Mouse (Mus musculus) myocyte (in vitro differentiated cells): Measurements from ENCODE around the gene Pbx3. TPM values are rescaled to one million over a fixed set of nuclear protein-coding genes. Genes with fewer than 3 reads are reported as not detected.

ENCODE experiments used
- H3K27me3 ChIP-seq: one replicate; pipeline ENCODE4 v1.6.1; 2011; ENCODE audit not compliant: control insufficient read depth, insufficient read depth, insufficient read length
- H3K36me3 ChIP-seq: one replicate; pipeline ENCODE4 v1.6.1; 2011; ENCODE audit not compliant: control insufficient read depth, insufficient read depth
- H3K4me2 ChIP-seq: one replicate; pipeline ENCODE4 v1.6.1; 2011; ENCODE audit warnings: low read depth, control low read depth
- H3K4me3 ChIP-seq: one replicate; pipeline ENCODE4 v1.5.1; 2011; ENCODE audit warnings: mild to moderate bottlenecking, control low read depth, moderate library complexity
- H3K79me2 ChIP-seq: one replicate; pipeline ENCODE4 v1.6.1; 2011; ENCODE audit not compliant: control insufficient read depth, insufficient read depth
- H3ac ChIP-seq: one replicate; pipeline ENCODE4 v1.6.1; 2011; ENCODE audit not compliant: control insufficient read depth, insufficient read length
- CEBPB ChIP-seq: IDR thresholded peaks from 2 replicates; pipeline ENCODE4 v1.6.1; 2011; ENCODE audit warnings: mild to moderate bottlenecking, moderate library complexity; ENCODE audit not compliant: poor library complexity, insufficient read depth, severe bottlenecking
- E2F4 ChIP-seq: IDR thresholded peaks from one replicate; pipeline ENCODE4 v1.6.1; 2011; ENCODE audit warnings: mild to moderate bottlenecking, control low read depth, moderate library complexity; ENCODE audit not compliant: insufficient read depth
- MAX ChIP-seq: IDR thresholded peaks from one replicate; pipeline ENCODE4 v1.6.1; 2011; ENCODE audit warnings: low read depth, mild to moderate bottlenecking, control low read depth
- MYOD1 ChIP-seq, 3 experiments: IDR thresholded peaks; one replicate each; pipeline ENCODE4 v1.6.1; 2011; ENCODE audit warnings: control low read depth in 2 of 3, low read depth in 2 of 3, mild to moderate bottlenecking in 2 of 3, moderate library complexity in 1 of 3; ENCODE audit not compliant: insufficient read length in 2 of 3, control insufficient read depth in 1 of 3
- MYOG ChIP-seq, 3 experiments: IDR thresholded peaks; one replicate each; pipeline ENCODE4 v1.6.1; 2011; ENCODE audit warnings: control low read depth in 2 of 3, low read depth in 2 of 3, mild to moderate bottlenecking in 2 of 3; ENCODE audit not compliant: insufficient read length in 2 of 3, control insufficient read depth in 1 of 3, insufficient read depth in 1 of 3
- POLR2A ChIP-seq: IDR thresholded peaks from one replicate; pipeline ENCODE4 v1.6.1; 2011; ENCODE audit warnings: low read depth, mild to moderate bottlenecking, control low read depth, moderate library complexity; ENCODE audit not compliant: insufficient read length
- POLR2AphosphoS2 ChIP-seq: IDR thresholded peaks from one replicate; pipeline ENCODE4 v1.6.1; 2011; ENCODE audit warnings: low read depth, control low read depth; ENCODE audit not compliant: insufficient read length
- REST ChIP-seq: IDR thresholded peaks from one replicate; pipeline ENCODE4 v1.6.1; 2011; ENCODE audit warnings: mild to moderate bottlenecking, control low read depth, moderate library complexity; ENCODE audit not compliant: insufficient read depth, insufficient read length
- SRF ChIP-seq: IDR thresholded peaks from one replicate; pipeline ENCODE4 v1.6.1; 2011; ENCODE audit warnings: low read depth; ENCODE audit not compliant: control insufficient read depth, insufficient read length
- TCF12 ChIP-seq: IDR thresholded peaks from one replicate; pipeline ENCODE4 v1.6.1; 2011; ENCODE audit warnings: mild to moderate bottlenecking, control low read depth; ENCODE audit not compliant: poor library complexity, insufficient read depth, severe bottlenecking
- TCF3 ChIP-seq: IDR thresholded peaks from one replicate; pipeline ENCODE4 v1.6.1; 2011; ENCODE audit warnings: low read depth, control low read depth; ENCODE audit not compliant: insufficient read length
- USF1 ChIP-seq: IDR thresholded peaks from one replicate; pipeline ENCODE4 v1.6.1; 2011; ENCODE audit warnings: low read depth, mild to moderate bottlenecking, control low read depth, moderate library complexity
- polyA plus RNA-seq: library from polyadenylated mRNA; unstranded; fragments of >200 nt; fragmentation: generic; extraction: Trizol; gene quantifications from one replicate; pipeline ENCODE4 v1.2.1, GENCODE M21; 2012; ENCODE audit warnings: missing spikeins

Pbx3 gene
- polyA plus RNA-seq, 1 experiment, result 6.1 TPM

GRCm38 (mm10) chr2:34204325-34204724 is 168.6 kb downstream of the Pbx3 start:
- Histone ChIP-seq H3ac (no peak overlapping the region), H3K4me2 (no peak overlapping the region), H3K79me2 (no peaks in the 10 kb centered on the region), H3K27me3 (no peaks in the 10 kb centered on the region), H3K36me3 (no peaks in the 10 kb centered on the region), H3K4me3 (no peak overlapping the region)
- TF ChIP-seq TCF12 (no peak), USF1 (no peak), POLR2A (no peak), CEBPB (no peak), REST (no peak), POLR2AphosphoS2 (no peak), TCF3 (no peak), MYOG (IDR thresholded peaks at IDR 0.05; ENCODE audit: control insufficient read depth in 1 of 3, insufficient read depth in 1 of 3, insufficient read length in 2 of 3, low read depth in 2 of 3) (no peak), SRF (no peak), E2F4 (no peak), MYOD1 (IDR thresholded peaks at IDR 0.05; ENCODE audit: control insufficient read depth in 1 of 3, insufficient read length in 2 of 3, low read depth in 2 of 3) (no peak), MAX (no peak)

GRCm38 (mm10) chr2:34193870-34194820 is 178.8 kb downstream of the Pbx3 start:
- Histone ChIP-seq H3K27me3 (no peaks in the 10 kb centered on the region), H3K79me2 (no peaks in the 10 kb centered on the region), H3K4me3 (no peak overlapping the region), H3K36me3 (no peaks in the 10 kb centered on the region), H3K4me2 (no peak overlapping the region), H3ac (no peak overlapping the region)
- TF ChIP-seq MAX (no peak), REST (no peak), CEBPB (no peak), POLR2AphosphoS2 (no peak), MYOD1 (IDR thresholded peaks at IDR 0.05; ENCODE audit: control insufficient read depth in 1 of 3, insufficient read length in 2 of 3, low read depth in 2 of 3) (no peak), USF1 (no peak), TCF3 (no peak), SRF (no peak), MYOG (IDR thresholded peaks at IDR 0.05; ENCODE audit: control insufficient read depth in 1 of 3, insufficient read depth in 1 of 3, insufficient read length in 2 of 3, low read depth in 2 of 3) (no peak), TCF12 (no peak), E2F4 (no peak), POLR2A (no peak)

DNA sequence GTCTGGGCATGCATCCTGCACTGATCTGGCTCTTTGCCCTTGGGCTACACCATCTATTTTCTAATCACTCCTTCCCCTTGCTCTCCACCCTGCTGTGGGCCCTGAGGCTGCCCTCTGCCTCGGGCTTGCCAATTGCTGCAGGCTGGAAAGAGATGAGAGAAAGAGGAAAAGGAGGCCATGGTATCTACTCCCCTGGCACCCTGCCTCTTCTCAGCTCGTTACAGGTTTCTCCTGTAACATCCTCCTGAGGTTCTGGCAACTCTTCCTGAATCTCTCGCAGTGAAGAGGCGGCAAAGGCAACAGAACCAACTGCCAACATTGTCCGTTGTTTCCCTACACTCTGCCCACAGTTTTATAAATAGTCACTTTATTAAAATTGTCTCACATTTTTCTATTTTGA is 179.7 kb downstream of the Pbx3 start:
- Histone ChIP-seq H3K4me2 (no peak overlapping the region), H3ac (no peak overlapping the region), H3K27me3 (no peaks in the 10 kb centered on the region), H3K36me3 (no peaks in the 10 kb centered on the region), H3K4me3 (no peak overlapping the region), H3K79me2 (no peaks in the 10 kb centered on the region)
- TF ChIP-seq REST, result no peak
- TF ChIP-seq TCF3, result no peak
- TF ChIP-seq CEBPB, result no peak
- no peak for TF ChIP-seq MYOD1 (IDR thresholded peaks at IDR 0.05; ENCODE audit: control insufficient read depth in 1 of 3, insufficient read length in 2 of 3, low read depth in 2 of 3)
- no peak for TF ChIP-seq MAX
- TF ChIP-seq POLR2A, result no peak
- no peak for TF ChIP-seq MYOG (IDR thresholded peaks at IDR 0.05; ENCODE audit: control insufficient read depth in 1 of 3, insufficient read depth in 1 of 3, insufficient read length in 2 of 3, low read depth in 2 of 3)
- TF ChIP-seq TCF12, result no peak
- TF ChIP-seq E2F4, result no peak
- no peak for TF ChIP-seq USF1
- TF ChIP-seq POLR2AphosphoS2, result no peak
- no peak for TF ChIP-seq SRF

- no peak overlapping the region for H3K4me3 ChIP-seq
- no peaks in the 10 kb centered on the region for H3K79me2 ChIP-seq
- TF ChIP-seq REST (no peak), TCF12 (no peak)
- H3ac ChIP-seq, result no peak overlapping the region
- no peaks in the 10 kb centered on the region for H3K36me3 ChIP-seq
- no peak overlapping the region for H3K4me2 ChIP-seq
- no peaks in the 10 kb centered on the region for H3K27me3 ChIP-seq
Measured at GRCm38 (mm10) chr2:34187366-34187765, 185.6 kb downstream of the Pbx3 start.

GRCm38 (mm10) chr2:34181600-34181999 is 191.3 kb downstream of the Pbx3 start:
- no peak overlapping the region for H3K4me3 ChIP-seq
- TF ChIP-seq MAX, result no peak
- TF ChIP-seq CEBPB, result no peak
- TF ChIP-seq USF1, result no peak
- TF ChIP-seq TCF3, result no peak
- no peak for TF ChIP-seq TCF12
- no peak for TF ChIP-seq POLR2AphosphoS2
- no peak for TF ChIP-seq SRF
- TF ChIP-seq POLR2A, result no peak
- no peak for TF ChIP-seq REST
- no peak for TF ChIP-seq E2F4
- no peak for TF ChIP-seq MYOD1 (IDR thresholded peaks at IDR 0.05; ENCODE audit: control insufficient read depth in 1 of 3, insufficient read length in 2 of 3, low read depth in 2 of 3)
- TF ChIP-seq MYOG (IDR thresholded peaks at IDR 0.05; ENCODE audit: control insufficient read depth in 1 of 3, insufficient read depth in 1 of 3, insufficient read length in 2 of 3, low read depth in 2 of 3), result no peak
- H3K79me2 ChIP-seq, result no peaks in the 10 kb centered on the region
- H3ac ChIP-seq, result no peak overlapping the region
- H3K27me3 ChIP-seq, result no peaks in the 10 kb centered on the region
- no peak overlapping the region for H3K4me2 ChIP-seq
- H3K36me3 ChIP-seq, result no peaks in the 10 kb centered on the region
